Mouse (Mus musculus) CH12.LX (cell line): Measurements from ENCODE around the gene Nefh.

Experiments used
- EP300 ChIP-seq: IDR thresholded peaks from 2 replicates; pipeline ENCODE4 v1.6.1; 2011; ENCODE audit warnings: low read length, improper control_type of control experiment
- ETS1 ChIP-seq: conservative IDR thresholded peaks from 2 replicates; pipeline ENCODE4 v1.6.1; 2012; ENCODE audit warnings: low read depth, mild to moderate bottlenecking, inconsistent platforms, low read length, improper control_type of control experiment, moderate library complexity
- MAZ ChIP-seq: IDR thresholded peaks from 2 replicates; pipeline ENCODE4 v1.6.1; 2012; ENCODE audit warnings: low read depth, mild to moderate bottlenecking, inconsistent platforms, low read length, improper control_type of control experiment, moderate library complexity
- RCOR1 ChIP-seq: conservative IDR thresholded peaks from 2 replicates; pipeline ENCODE4 v1.6.1; 2012; ENCODE audit warnings: low read depth, mild to moderate bottlenecking, inconsistent platforms, low read length, improper control_type of control experiment
- SIN3A ChIP-seq: IDR thresholded peaks from 2 replicates; pipeline ENCODE4 v1.6.1; 2012; ENCODE audit warnings: low read length, improper control_type of control experiment, inconsistent platforms
- ZNF384 ChIP-seq: IDR thresholded peaks from 2 replicates; pipeline ENCODE4 v1.6.1; 2012; ENCODE audit warnings: low read depth, low read length, improper control_type of control experiment, inconsistent platforms

GRCm38 (mm10) chr11:4984799-4985198 is 36.9 kb upstream of the Nefh start:
- TF ChIP-seq MAZ: no peak
- TF ChIP-seq EP300: no peak
- no peak for TF ChIP-seq RCOR1
- no peak for TF ChIP-seq ZNF384
- no peak for TF ChIP-seq ETS1
- no peak for TF ChIP-seq SIN3A
